Mouse (Mus musculus) kidney, postnatal 14 days (tissue): Measurements from ENCODE around the gene Gm19668.
"Not testable (repeated sequence)": the region's sequence is repeated elsewhere in the genome, so short reads cannot be mapped to it uniquely, and the experiment has no call there.

Source experiments
- DNase-seq: peaks from one replicate; pipeline ENCODE4 v3.0.0; 2022; ENCODE audit warnings: mixed read lengths

Gm19668 gene

DNA sequence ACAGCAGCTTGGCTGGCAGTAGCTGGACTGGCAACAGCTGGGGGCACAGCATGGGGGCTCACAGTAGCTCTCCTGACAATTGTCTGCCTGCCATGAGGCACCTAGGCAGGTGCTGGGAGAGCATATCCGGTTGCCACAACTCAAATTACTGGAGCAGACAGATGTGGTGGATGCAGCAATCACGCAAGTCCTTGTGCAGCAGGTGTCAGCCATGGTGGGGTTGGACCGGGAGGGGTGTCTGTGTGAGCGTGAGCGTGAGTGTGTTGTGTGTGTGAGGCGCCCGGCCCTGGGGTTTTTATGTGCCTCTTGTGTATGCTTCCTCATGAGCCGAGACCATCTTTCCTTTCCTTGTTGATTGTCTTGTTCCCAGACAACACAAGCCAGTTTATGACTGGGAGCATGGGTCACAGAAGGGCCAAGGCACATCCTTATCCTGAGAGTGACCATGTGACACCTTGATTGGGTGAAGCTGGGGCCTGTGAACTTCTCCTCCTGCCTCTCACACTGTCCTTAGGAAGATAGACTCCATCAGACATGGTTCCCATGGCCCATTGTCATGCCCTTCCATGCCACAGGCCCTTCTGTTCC, at the start of gene Gm19668:
Gene Gm19668 (minus strand): TSS at position 213 of the 588 bp plus-strand sequence.
- DNase-seq, result no peak

DNA sequence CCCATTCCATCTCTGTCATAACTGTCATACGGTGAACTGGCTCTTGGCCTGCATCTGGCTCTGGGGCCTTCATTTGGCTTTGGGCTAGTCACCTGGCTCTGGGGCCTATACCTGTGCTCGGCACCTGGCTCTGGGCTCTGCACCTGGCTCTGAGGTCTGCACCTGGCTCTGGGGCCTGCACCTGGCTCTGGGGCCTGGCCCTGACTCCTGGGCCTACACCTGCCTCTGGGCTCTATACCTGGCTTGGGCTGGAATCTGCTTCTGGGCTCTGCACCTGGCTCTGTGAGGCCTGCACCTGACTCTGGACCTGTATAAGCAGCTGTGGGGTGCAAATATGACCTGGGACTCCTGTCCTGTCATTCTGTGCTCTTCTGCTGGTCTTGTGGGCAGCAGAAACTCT, 48.6 kb upstream of the Gm19668 start:
- no peak for DNase-seq

DNA sequence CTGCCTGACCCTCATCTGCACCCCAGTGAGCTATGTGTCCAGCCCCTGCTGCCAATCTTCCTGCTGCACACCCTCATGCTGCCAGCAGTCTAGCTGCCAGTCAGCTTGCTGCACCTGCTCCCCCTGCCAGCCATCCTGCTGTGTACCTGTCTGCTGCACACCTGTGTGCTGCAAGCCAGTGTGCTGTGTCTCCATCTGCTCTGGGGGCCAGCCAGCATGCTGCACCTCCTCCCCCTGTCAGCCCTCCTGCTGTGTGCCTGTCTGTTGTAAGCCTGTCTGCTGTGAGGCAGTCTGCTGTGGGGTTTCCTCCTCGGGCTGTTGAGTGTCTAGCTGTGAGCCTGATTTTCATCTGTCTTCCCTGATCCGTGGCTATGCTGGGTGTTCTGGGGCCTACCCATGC, 48.0 kb upstream of the Gm19668 start:
- no peak for DNase-seq

DNA sequence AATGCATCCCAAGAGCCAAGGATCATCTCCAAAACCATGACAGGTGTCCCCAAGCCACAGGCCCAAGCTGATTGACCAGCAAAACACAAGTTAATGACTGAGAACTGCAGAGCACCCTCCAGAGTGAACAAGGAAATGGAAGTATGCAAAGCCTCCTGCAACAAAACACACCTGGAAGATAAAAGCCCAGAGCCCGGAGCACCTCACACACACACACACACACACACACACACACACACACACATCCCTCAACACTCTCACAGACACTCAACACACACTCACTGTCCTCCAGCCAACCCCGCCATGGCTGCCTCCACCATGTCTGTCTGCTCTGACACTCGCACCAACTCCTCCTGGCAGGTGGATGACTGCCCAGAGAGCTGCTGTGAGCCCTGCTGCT, 47.6 kb upstream of the Gm19668 start, which contains the start of gene Gm36176:
Gene Gm36176 (plus strand): TSS at position 301 of the 400 bp plus-strand sequence.
- no peak for DNase-seq

DNA sequence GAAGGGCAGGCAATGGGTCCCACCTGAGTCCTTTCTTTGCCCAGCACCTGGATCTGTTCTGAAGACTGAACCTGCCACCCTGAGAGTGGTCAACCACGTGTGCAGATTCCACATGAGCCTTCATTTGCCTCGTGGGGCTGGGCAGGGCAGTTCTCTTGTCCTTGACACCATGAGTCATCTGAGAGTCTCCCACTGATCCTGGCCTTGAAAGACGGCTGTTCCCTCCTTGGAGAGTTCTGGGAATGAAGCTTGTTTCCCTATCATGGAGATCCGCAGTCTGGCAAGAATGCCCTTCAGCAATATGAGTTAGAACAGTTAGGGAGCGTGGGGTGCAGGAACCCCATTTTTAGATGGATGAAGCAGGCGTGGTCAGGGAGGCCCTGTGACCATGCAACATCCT, 40.1 kb upstream of the Gm19668 start:
- no peak for DNase-seq

DNA sequence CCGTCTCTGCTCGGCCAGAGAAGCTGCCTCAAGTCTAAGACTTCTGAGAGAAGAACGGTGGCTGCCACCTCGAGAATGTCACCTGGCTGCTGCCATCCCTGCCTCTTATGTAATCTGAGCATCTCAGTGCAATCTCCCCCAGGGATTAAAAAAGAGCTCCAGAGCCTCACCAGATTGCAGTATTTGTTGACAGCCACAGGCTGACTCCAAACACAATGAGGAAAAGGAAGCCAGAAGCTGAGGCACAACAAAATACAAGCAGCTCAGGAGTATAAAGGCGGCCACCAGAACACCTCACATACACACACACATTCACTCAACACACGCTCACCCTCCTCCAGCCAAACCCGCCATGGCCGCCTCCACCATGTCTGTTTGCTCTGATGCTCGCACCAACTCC, 36.7 kb upstream of the Gm19668 start, which contains the start of gene Krtap10-10:
Gene Krtap10-10 (plus strand): TSS at position 301 of the 400 bp plus-strand sequence.
- DNase-seq, result no peak

DNA sequence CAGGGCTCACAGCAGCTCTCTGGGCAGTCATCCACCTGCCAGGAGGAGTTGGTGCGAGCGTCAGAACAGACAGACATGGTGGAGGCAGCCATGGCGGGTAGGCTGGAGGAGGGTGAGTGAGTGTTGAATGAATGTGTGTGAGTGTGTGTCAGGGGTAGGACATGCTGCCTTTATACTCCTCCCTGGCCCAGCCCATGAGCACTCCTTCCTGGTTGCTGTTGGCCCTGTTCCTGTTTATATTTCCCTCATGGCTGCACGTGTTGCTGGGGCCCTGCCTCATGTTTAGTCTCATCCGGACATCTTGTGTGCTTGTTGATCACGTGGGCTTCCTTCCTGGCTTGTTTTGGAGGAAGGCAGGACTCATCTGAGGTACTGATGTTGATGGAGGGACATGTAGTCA, 28.0 kb upstream of the Gm19668 start, which contains the start of gene Krtap10-4:
Gene Krtap10-4 (minus strand): TSS at position 145 of the 400 bp plus-strand sequence.
- no peak for DNase-seq

DNA sequence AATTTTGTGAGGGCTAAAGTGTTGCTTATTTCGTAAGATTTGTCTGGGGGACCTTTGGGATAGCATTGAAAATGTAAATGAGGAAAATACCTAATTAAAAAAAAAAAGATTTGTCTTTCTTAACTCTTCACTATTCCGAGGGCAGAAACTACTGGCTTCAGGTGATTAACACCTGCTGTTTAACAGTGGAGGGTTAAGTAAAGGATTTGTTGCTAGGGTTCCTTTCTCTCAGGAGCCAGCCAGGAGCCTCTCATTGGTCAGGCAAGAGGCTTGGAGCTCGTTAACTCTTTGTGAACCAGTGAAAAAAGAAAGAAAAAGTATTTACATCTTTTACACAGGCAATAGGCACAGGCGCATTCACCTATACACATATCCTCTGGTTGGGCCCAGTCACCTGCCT, 20.3 kb upstream of the Gm19668 start:
- DNase-seq, result no peak

DNA sequence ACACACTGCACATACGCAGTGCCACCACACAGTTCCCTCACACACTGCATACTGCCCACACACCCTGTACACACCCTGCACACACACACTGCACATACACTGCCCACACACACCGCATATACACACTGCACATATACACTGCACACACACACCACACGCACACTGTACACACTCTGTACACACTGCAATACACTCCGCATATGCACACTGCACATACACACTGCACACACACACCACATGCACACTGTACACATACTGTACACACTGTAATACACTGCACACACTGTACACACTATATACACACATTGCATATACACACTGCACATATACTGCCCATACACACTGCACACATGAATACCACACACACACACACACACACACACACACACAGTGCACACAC, 19.6 kb upstream of the Gm19668 start:
- DNase-seq, result no peak

DNA sequence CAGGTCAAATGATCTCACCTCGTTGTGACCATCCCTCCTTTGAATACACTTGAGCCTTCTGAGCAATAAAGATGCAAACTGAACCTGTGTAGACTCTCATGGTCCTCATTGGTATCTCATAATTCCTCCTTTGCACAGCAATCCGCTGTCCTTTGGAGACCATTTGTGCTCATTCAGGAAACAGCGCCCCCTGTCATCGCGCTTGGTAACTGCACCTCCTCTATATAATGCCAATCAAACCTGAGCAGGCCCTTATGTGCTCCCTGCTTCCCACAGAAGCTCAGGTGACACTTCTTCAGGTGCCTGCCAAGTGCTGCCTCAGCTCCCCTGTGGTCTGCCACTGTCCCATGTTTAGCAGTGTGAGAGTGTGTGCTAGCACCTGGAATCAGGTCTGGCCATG, 16.6 kb upstream of the Gm19668 start:
- peak; percentile 7 for DNase-seq

DNA sequence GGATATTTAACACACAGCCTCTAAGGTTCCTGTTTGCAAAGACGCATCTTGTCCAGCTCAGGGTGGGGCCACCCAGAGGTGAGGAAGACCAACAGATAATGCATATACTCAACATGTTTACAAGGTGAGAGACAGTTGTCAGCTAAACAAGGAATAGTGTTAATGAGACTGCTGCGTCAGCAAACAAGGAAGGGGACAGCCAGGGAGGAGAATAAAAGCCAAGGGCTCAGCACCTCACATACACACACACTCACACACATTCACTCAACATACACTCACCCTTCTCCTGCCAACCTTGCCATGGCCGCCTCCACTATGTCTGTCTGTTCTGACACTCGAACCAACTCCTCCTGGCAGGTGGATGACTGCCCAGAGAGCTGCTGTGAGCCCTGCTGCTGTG, 15.4 kb upstream of the Gm19668 start, which contains the start of gene Gm2696:
Gene Gm2696 (plus strand): TSS at position 301 of the 400 bp plus-strand sequence.
- DNase-seq, result no peak

DNA sequence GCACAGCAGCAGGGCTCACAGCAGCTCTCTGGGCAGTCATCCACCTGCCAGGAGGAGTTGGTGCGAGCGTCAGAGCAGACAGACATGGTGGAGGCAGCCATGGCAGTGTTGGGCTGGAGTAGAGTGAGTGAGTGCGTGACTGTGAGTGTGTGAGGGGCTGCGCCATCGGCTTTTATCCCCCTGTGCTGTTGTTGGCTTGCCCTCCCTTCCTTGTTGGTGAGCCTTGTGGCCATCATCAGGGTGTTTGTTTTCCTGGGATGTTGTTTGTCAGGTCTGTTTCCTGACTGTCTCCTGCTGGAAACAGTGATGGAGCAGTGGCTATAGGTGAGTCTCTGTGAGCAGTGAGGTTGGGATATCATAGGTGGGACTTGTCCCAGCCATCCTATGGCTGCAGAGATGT, 12.8 kb upstream of the Gm19668 start, which contains the start of gene Gm9507:
Gene Gm9507 (minus strand): TSS at position 101 of the 400 bp plus-strand sequence.
- DNase-seq, result no peak

DNA sequence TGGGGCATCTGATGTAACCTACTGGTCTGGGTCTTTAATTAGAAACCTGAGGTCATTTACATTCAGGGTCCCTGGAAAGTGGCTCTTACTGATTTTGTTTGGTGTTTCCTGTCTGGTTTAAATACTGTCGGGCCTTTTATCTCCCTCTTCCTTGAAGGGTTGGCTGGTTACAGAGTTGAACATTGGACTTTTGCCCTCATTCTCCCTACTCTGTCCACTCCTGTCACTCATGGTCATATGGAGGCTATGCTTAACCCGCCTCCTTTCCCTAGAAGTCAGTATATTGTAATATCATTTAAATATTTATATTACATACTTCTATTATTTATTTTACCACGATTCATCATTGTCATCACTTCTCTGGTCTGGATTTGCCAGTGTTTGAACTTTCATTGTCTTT, 5.2 kb upstream of the Gm19668 start:
- DNase-seq, result no peak

DNA sequence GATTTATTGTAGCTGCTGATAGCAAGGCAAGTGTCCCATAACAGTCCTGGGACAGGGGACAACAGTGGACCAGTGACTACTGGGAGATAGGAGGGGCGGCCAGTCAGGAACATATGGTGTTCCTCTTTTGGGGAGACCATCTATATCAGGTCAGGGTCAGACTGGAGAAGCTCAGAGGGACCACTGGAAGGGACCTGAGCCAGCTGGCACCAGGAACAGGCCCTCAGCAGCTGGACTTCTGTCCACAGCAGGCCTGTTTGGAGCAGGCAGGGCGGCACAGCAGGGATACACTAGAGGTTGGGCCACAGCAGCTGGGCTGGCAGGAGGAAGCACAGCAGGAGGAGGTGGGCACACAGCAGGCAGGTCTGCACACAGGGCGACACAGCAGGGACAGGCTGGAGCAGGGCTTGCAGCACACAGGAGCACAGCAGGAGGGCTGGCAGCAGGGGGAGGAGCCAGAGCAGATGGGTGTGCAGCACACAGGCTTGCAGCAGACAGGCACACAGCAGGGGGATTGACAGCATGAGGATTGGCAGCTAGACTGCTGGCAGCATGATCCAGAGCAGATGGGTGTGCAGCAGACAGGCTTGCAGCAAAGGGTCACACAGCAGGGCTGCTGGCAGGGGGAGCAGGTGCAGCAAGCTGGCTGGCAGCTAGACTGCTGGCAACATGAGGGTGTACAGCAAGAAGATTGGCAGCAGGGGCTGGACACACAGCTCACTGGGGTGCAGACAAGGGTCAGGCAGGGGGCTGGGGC, 591 bp downstream of the Gm19668 start:
- not testable (repeated sequence) for DNase-seq

DNA sequence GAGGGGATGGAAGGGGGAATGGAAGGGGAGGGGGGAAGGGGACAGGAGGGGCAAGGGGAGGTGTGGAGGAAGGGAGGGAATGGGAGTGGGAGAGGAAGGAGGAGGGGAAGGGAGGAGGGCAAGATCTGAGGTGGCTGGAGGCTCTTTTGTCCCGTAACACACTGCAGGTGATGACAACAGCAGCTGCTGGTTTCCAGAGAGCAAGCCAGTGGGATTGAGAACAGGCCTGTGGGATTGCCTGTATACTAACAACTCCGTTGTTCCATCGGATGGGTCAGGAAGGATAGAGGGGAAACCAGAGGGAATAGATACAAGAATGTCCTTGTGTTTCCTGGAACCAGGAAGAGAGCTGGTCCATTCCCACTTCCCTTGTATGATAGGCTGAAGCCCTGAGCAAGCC, 1.3 kb downstream of the Gm19668 start:
- DNase-seq, result no peak

DNA sequence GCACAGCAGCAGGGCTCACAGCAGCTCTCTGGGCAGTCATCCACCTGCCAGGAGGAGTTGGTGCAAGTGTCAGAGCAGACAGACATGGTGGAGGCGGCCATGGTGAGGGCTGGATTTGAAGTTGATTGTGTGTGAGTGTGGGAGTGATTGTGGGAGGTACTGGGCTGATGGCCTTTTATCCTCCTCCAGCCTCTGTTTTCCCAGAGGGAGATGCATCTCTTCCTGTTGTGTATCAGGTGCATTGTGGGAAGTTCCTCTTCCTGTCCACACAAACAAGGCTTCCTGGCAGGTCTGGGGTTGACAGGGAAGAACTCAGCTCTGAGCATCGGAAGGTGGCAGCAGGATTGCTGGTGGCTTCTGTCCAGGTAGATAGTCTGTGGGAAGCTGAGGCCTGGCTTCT, 4.0 kb downstream of the Gm19668 start, which contains the start of gene Gm9639:
Gene Gm9639 (minus strand): TSS at position 101 of the 400 bp plus-strand sequence.
- no peak for DNase-seq

DNA sequence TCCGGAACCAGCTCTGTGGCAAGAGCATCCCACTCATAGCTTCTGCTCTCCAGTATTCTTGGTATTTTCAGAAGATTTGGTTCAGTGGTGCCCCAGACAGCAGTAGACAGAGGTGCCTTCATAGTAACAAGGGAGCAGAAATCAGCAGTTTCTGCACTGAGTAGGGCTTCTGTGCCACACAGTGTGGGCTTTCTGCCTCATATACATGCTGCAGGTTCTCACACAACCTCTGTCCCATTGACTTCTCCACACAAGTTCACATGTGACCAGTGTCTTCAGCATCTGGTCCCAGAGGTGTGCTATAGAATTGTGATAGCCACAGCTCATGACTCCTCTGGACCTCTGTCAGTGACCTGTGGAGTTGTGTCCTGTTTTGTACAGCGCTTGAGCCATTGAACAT, 10.3 kb downstream of the Gm19668 start:
- no peak for DNase-seq

DNA sequence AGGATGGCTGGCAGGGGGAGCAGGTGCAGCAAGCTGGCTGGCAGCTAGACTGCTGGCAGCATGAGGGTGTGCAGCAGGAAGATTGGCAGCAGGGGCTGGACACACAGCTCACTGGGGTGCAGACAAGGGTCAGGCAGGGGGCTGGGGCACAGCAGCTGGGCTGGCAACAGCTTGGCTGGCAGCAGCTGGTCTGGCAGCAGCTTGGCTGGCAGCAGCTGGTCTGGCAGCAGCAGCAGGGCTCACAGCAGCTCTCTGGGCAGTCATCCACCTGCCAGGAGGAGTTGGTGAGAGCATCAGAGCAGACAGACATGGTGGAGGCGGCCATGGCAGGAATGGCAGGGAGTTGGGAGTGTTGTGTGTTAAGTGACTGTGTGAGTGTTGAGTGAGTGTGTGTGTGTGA, 11.1 kb downstream of the Gm19668 start, which contains the start of gene Gm7137:
Gene Gm7137 (minus strand): TSS at position 325 of the 400 bp plus-strand sequence.
- DNase-seq, result not testable (repeated sequence)

DNA sequence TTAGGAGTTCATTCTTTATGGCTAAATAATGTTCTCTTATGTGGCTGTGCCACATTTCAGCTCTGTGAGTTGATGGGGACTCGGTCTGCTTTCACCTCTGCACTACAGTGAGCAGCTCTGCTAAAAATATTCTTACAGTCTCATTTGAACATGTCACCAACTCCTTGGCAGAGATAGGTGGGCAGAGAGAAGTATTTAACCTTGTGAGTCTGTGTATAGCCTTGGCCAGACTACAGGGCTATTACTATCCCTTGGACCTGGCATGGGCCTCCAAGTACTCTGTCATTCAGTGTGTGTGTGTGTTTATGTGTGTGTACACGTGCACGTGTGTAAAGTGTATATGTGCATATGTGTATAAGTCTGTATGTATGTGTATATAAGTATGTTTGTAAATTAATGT, 15.5 kb downstream of the Gm19668 start:
- not testable (repeated sequence) for DNase-seq

DNA sequence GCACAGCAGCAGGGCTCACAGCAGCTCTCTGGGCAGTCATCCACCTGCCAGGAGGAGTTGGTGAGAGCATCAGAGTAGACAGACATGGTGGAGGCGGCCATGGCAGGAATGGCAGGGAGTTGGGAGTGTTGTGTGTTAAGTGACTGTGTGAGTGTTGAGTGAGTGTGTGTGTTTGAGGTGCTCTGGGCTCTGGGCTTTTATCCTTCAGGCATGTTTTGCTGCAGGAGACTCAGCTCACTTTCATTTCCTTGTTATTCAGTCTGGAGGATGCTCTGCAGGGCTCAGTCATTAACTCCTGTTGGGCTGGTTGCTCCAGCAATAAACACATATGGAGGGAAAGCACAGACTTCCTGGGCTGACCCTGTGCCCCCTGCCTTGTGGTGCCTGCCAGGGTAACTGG, 16.5 kb downstream of the Gm19668 start, which contains the start of gene Gm3250:
Gene Gm3250 (minus strand): TSS at position 101 of the 400 bp plus-strand sequence.
- DNase-seq, result not testable (repeated sequence)

DNA sequence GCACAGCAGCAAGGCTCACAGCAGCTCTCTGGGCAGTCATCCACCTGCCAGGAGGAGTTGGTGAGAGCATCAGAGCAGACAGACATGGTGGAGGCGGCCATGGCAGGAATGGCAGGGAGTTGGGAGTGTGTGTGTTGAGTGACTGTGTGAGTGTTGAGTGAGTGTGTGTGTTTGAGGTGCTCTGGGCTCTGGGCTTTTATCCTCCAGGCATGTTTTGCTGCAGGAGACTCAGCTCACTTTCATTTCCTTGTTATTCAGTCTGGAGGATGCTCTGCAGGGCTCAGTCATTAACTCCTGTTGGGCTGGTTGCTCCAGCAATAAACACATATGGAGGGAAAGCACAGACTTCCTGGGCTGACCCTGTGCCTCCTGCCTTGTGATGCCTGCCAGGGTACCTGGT, 22.1 kb downstream of the Gm19668 start, which contains the start of gene Gm7138:
Gene Gm7138 (minus strand): TSS at position 101 of the 400 bp plus-strand sequence.
- DNase-seq, result not testable (repeated sequence)

DNA sequence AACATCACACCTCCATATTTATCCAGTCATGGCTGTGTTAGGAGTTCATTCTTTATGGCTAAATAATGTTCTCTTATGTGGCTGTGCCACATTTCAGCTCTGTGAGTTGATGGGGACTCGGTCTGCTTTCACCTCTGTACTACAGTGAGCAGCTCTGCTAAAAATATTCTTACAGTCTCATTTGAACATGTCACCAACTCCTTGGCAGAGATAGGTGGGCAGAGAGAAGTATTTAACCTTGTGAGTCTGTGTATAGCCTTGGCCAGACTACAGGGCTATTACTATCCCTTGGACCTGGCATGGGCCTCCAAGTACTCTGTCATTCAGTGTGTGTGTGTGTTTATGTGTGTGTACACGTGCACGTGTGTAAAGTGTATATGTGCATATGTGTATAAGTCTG, 26.8 kb downstream of the Gm19668 start:
- not testable (repeated sequence) for DNase-seq

DNA sequence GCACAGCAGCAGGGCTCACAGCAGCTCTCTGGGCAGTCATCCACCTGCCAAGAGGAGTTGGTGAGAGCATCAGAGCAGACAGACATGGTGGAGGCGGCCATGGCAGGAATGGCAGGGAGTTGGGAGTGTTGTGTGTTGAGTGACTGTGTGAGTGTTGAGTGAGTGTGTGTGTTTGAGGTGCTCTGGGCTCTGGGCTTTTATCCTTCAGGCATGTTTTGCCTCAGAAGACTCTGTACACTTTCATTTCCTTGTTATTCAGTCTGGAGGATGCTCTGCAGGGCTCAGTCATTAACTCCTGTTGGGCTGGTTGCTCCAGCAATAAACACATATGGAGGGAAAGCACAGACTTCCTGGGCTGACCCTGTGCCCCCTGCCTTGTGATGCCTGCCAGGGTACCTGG, 27.7 kb downstream of the Gm19668 start, which contains the start of gene Gm3238:
Gene Gm3238 (minus strand): TSS at position 101 of the 400 bp plus-strand sequence.
- DNase-seq, result not testable (repeated sequence)
